Mouse (Mus musculus) macrophage (primary cell): ENCODE measurements around the gene Fam222a. TPM values are rescaled to one million over a fixed set of nuclear protein-coding genes. Genes with fewer than 3 reads are reported as not detected.
A peak's percentile ranks its signal among the peaks of the same experiment; 100 is the strongest.

Experiments used
- H3K27ac ChIP-seq: fragments of 350-480 bp; formaldehyde crosslinking; 2 replicates; pipeline ENCODE4 v1.9.0; 2021
- H3K36me3 ChIP-seq: fragments of 350-480 bp; formaldehyde crosslinking; 2 replicates; pipeline ENCODE4 v1.9.0; 2021; ENCODE audit errors: inconsistent target
- H3K4me3 ChIP-seq: fragments of 350-480 bp; formaldehyde crosslinking; 2 replicates; pipeline ENCODE4 v1.9.0; 2021; ENCODE audit errors: inconsistent target
- H3K79me2 ChIP-seq: fragments of 350-480 bp; formaldehyde crosslinking; 2 replicates; pipeline ENCODE4 v1.9.0; 2021; ENCODE audit errors: inconsistent target
- WGBS: methylation state at CpG from one replicate; pipeline ENCODE4 v1.1.7; 2026; ENCODE audit warnings: inconsistent platforms; ENCODE audit not compliant: missing documents; 5-methylcytosine and 5-hydroxymethylcytosine counted together
- polyA plus RNA-seq: library from polyadenylated mRNA; stranded (reverse); fragments of 250-400 nt; gene quantifications from 3 replicates; pipeline ENCODE4 v1.2.4, GENCODE M21; 2018; ENCODE audit warnings: inconsistent platforms

The Fam222a gene
- polyA plus RNA-seq, 1 experiment from 2014 or later = 0.96 TPM

DNA sequence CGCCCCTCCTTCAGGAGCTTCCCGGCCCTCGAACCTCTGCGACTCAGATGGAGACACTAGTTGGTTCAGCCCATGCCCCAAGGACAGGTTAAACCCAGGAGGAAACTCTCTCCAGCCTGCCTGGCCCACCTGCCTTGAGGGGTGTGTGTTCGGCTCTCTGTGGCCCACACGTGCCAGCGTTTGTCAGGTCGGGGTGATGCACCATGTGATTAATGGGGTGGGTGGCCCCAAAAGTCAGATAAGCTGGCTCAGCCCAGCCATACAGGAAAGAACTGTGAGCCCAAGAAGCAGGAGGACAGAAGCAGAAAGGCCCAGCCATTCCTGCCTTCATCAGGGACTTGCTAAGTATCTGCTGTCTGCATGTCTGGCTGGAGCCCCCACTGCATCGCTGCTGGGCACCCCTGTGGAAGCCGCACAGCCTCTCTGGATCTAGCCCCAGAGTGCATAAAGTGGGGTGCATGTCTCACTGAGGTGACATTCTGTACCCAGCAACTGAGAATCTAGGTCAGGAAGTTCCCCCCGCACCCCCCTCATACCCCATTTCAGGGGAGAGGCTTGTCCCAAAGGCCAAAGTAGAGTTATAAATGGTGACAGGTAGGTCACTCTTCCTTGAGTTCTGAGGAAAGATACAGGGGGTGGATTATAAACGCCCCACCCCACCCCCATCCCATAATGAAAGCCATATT, 15.8 kb downstream of the Fam222a start:
- Histone ChIP-seq H3K4me3 (no peak overlapping the region), H3K36me3 (no peaks in the 10 kb centered on the region), H3K79me2 (no peaks in the 10 kb centered on the region), H3K27ac (no peak overlapping the region)
- 88% methylated on average over 12 of the region's 12 CpGs for WGBS

DNA sequence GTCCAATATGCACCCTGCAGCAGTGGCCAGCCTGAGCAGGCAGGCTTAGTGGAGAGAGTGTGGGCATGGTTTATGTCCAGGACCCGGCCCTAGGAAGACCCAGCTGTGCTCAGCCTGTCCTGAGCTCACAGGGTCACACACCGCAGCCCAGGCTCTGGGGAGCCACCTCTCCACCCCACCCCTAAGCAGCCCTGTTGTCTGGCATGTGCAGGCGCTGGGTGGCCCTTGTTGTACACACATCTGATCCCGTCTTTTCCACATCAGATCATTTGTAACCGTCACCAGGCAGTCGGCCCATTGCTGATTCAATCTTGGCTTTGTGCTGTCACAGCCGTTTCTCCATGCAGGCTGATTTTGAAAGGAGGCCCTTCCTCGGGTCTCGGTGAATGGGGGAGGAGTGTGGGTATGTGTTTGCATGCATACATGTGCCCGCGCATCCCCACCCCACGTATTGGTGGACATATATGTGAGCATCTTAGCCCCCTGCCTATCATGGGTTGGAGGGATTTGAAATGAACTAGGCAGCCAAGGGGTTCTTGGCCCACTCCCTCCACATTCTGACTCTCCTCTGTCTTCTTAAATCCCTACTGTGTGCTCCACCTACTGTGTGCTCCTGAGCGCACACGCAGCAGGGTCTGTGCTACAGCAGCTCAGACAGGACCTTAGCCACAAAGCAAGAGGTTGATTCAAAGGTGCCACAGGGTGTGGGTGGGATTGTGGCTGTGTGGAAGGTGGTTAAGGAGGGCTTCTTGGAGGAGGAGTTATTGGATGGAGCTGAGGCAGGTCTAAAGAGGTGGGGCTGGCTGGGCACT, 16.7 kb downstream of the Fam222a start:
- Histone ChIP-seq H3K4me3 (no peak overlapping the region), H3K27ac (no peak overlapping the region), H3K79me2 (no peaks in the 10 kb centered on the region), H3K36me3 (no peaks in the 10 kb centered on the region)
- WGBS = 95% methylated on average over 13 of the region's 14 CpGs

DNA sequence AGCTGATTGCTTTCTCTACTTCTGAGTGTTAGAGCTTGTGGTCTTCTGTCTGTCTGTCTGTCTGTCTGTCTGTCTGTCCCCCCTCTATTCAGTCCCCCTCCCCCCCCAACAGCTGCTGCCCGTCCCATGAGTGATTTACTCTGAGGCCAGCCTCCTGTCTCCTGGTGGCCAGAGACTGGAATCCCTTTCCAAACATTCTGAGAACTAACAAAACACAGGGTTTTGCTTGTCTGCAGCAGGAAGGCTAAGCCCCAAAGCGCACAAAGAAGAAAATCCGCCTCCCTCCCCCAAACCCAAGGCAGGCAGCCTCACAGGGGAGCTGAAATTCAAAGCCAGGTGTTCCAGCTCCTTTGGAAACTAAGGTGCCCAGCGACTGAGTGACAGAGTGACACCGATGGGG, 17.9 kb downstream of the Fam222a start:
- Histone ChIP-seq H3K4me3 (no peak overlapping the region), H3K27ac (no peak overlapping the region), H3K36me3 (no peaks in the 10 kb centered on the region), H3K79me2 (no peaks in the 10 kb centered on the region)
- 48% methylated on average over 3 of the region's 5 CpGs for WGBS

DNA sequence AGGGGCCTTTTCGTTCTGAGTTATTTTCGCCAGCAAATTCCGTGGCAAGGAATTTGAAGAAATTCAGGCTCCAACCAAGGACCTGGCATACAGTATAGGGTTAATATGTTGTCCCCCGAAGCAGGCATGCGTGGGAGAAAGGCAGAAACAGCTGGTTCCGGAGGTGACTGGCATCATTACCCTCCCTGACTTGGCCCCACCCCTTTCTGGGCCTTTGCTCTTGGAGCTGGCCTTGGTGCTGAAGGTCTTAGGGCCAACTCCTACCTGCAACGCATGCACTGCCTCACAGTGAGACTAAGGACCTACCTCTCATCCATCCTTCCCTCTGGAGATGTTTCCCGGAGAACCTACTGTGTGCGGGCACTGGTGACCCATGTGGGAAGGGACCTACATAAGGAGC, 20.1 kb downstream of the Fam222a start:
- no peaks in the 10 kb centered on the region for H3K36me3 ChIP-seq
- H3K27ac ChIP-seq = no peak overlapping the region
- H3K79me2 ChIP-seq = no peaks in the 10 kb centered on the region
- WGBS = 38% methylated on average over 9 of the region's 9 CpGs
- H3K4me3 ChIP-seq = no peak overlapping the region

GRCm38 (mm10) chr5:114588416-114588815, 20.6 kb downstream of the Fam222a start:
- H3K36me3 ChIP-seq = no peaks in the 10 kb centered on the region
- 45% methylated on average over 10 of the region's 10 CpGs for WGBS
- H3K79me2 ChIP-seq = no peaks in the 10 kb centered on the region
- H3K4me3 ChIP-seq = no peak overlapping the region
- H3K27ac ChIP-seq = no peak overlapping the region

DNA sequence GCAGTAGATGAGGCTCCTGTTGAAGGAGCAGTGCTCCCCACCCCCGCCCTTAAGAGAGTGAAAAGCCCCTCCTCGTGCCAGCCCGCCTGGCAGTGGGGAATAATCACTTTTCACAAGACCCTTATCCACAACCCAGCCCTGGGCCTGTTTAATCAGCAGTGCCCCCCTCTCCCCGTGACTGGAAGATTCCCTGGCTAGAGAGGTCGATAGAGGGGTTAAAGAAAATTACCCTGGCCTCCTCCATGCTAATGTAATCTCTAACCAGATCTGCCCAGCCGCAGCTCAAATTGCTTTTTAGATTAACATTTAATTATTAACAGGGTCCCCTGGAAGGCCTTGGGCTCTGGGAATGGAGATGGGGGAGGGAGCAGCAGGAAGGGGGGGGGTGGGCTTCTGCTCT, 21.2 kb downstream of the Fam222a start:
- no peaks in the 10 kb centered on the region for H3K79me2 ChIP-seq
- WGBS = 88% methylated on average over 6 of the region's 6 CpGs
- no peak overlapping the region for H3K4me3 ChIP-seq
- H3K36me3 ChIP-seq = no peaks in the 10 kb centered on the region
- no peak overlapping the region for H3K27ac ChIP-seq

DNA sequence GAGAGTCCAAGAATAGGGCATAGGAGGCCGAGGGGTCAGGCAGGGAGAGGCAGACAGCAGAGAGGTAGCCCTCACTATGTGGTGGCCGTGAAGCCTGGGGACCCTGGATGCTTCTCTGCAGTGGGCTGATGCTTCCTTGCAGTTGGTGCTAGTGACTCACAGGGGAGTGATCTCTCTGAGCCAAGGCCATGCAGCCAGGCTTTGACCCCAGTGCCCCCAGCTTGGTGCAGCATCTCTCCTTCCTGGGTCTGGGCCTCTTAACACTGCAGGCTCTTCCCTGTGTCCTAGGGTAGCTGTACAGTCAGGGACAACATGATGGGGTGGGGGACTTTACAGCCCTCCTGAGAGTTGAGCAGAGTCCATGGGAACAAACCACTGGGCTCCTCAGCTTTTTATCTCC, 21.6 kb downstream of the Fam222a start:
- WGBS = 86% methylated on average over 1 of the region's 2 CpGs
- no peak overlapping the region for H3K27ac ChIP-seq
- H3K36me3 ChIP-seq = no peaks in the 10 kb centered on the region
- no peak overlapping the region for H3K4me3 ChIP-seq
- H3K79me2 ChIP-seq = no peaks in the 10 kb centered on the region

DNA sequence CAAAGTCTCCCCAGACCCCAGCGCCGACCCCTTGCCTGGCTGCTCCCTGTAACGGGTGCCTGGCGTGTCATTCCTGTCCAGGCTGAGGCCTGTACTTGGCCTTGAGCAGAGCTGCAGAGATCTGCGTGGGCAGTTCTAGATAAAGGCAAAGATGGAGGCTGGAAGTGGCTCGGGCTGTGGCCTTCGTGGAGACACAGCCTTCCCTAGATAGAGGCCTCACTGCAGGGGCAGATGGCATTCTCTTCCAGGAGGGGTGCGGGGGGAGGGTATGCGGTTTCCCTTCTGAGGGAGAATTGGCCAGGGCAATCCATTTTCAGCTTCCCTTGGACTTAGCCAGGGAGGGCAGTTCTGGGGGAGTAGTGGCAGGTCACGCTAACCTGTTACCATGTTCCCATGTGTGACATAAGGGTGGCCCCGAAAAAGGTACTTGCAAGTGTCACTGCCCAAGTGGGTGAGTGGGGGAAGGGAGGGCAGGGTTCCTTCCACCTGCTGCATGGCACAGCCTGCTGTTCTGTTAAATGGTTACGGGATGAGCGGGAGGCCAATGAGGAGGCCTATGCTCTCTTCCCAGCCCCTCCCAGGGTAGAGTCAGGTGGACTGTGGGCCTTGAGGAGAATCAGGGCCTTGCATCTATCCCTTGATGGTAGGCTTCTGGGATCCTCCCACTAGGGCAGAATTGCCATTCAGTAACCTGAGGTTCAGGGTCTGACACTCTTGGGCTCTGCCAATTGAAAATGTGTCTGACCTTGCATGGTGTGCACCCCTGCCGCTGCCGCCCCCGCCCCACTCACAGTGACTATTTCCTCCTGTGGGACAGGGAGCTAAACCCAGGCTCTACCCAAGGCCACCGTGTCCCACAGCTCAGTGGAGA, 22.5 kb downstream of the Fam222a start:
- Histone ChIP-seq H3K79me2 (no peaks in the 10 kb centered on the region), H3K27ac (no peak overlapping the region), H3K36me3 (no peaks in the 10 kb centered on the region), H3K4me3 (no peak overlapping the region)
- WGBS = 91% methylated on average over 17 of the region's 17 CpGs

GRCm38 (mm10) chr5:114591151-114591561, 23.3 kb downstream of the Fam222a start:
- no peaks in the 10 kb centered on the region for H3K36me3 ChIP-seq
- no peak overlapping the region for H3K4me3 ChIP-seq
- H3K79me2 ChIP-seq = no peaks in the 10 kb centered on the region
- 85% methylated on average over 15 of the region's 15 CpGs for WGBS
- H3K27ac ChIP-seq = no peak overlapping the region

DNA sequence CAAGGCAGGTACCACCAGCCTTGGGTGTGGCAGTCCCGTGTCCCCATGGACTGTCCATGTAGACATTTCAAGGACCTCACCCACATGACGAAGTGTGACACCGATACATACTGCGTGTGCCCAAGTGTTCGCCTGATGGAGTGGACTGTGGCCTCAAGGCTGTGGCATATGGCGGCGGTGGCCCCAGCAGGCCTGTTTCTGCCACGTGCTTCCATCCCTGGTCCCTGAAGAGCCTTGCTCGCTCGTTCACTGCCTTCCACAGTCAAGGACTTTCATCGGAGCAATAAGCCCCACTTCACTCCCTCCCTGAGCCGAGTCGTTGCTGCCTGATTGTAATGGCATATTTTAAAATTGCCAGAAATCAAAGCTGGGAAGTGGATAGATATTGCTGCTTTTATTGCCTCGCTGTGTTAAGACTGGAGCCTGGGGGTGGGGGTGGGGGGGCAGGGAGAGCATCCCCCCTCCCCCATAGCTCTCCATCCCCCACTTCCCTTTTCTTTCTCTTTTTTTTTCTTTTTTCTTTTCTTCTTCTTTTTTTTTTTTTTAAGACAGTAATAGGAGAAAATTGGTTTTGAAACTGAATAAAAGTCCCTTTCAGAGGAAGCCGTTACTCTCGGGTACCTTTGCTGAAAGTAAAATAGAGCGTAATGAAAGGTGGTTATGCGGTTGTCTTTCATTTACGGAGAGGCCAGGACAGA, 24.8 kb downstream of the Fam222a start:
- 64% methylated on average over 19 of the region's 19 CpGs for WGBS
- H3K36me3 ChIP-seq = no peaks in the 10 kb centered on the region
- H3K4me3 ChIP-seq = no peak overlapping the region
- H3K79me2 ChIP-seq = no peaks in the 10 kb centered on the region
- H3K27ac ChIP-seq = no peak overlapping the region

DNA sequence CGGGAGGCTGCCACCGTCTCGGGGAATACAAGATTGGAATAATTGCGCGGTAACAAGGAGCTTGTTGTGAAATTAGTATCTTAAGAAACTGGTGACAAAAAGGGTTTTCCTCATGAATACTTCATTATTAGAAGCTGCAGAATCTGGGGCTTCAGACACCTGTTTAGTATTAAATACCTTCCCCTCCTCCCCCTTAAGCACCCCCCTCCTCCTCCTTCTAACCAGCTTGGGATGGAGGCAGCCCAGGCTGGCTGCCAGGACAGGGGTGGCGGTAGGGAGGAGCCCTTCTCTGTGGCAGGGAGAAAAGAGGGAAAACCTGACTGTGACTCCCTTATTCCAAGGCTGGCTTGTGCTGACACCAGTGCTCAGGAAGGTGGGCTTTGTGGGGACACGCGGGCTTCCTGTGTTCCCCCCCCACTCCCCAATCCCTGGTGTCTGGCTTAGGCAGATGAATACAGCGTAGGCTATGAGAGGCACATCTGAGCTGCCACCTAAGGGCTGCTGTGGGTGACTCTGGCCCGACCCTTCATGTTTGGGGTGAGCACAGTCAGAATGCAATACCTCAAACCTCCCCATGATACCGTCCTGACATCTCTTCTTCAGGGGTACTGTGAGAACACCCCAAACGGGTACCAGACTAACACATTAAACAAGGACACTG, 25.5 kb downstream of the Fam222a start:
- WGBS = 55% methylated on average over 12 of the region's 12 CpGs
- Histone ChIP-seq H3K79me2 (no peaks in the 10 kb centered on the region), H3K27ac (no peak overlapping the region), H3K4me3 (no peak overlapping the region), H3K36me3 (no peaks in the 10 kb centered on the region)

DNA sequence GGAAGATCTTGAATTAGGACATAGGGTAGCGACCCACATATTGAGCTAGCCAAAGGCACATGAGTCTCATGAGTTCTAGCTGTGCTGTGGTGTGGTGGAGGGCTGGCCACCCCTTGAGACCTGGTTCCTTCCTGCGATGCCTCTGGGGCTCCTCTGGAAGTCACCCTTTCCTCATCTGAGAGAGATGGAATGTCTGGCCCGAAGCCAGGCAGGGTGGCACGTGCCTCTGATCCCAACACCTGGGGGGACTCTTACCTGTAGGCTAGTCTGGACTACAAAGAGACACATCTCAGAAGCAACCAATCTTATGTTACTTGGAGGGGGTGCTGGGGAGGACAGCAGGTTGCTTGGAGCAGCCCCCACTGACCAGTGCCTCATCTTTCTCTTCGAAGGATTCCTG, 26.1 kb downstream of the Fam222a start:
- WGBS = 81% methylated on average over 5 of the region's 5 CpGs
- Histone ChIP-seq H3K4me3 (no peak overlapping the region), H3K79me2 (no peaks in the 10 kb centered on the region), H3K27ac (peak overlapping the region; percentile 93), H3K36me3 (no peaks in the 10 kb centered on the region)

DNA sequence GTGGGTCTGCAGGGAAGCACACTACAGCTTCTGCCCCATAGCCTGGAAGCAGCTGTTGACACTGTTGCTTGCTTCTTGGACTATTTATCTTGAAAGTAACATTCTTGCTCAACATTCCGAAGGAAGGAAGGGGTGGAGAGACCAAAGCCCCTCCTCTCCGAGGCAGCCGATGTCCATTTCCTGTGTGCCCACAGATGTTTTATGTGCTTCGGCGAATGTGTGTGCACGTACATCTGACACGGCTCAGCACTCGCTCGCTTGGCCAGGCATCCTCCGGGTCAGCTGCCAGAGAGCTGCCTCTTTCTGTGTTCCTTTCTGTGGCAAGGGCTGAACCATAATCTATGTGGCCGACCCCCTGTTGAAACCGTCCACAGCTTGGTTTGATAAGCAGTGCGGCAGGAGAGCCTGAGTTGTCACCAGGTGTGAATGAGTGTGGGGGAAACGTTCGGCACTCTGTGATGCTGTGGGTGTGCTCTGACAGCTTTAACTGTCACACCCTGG, 27.0 kb downstream of the Fam222a start:
- Histone ChIP-seq H3K36me3 (no peaks in the 10 kb centered on the region), H3K27ac (peak overlapping the region; percentile 93), H3K79me2 (no peaks in the 10 kb centered on the region), H3K4me3 (no peak overlapping the region; the same call in 1 of the 2 replicates)
- WGBS = under 1% methylated on average over 15 of the region's 15 CpGs

- Histone ChIP-seq H3K27ac (peak overlapping the region; percentile 93), H3K4me3 (no peak overlapping the region), H3K36me3 (no peaks in the 10 kb centered on the region), H3K79me2 (no peaks in the 10 kb centered on the region)
- WGBS = 22% methylated on average over 10 of the region's 10 CpGs
Measured at GRCm38 (mm10) chr5:114596604-114597003, 28.8 kb downstream of the Fam222a start.
